Mouse (Mus musculus): Measurements from ENCODE around the gene Cyp2b13. TPM values are rescaled to one million over a fixed set of nuclear protein-coding genes. Genes with fewer than 3 reads are reported as not detected.
"Not testable (repeated sequence)": the region's sequence is repeated elsewhere in the genome, so short reads cannot be mapped to it uniquely, and the experiment has no call there.

The Cyp2b13 gene
- not detected for total RNA-seq (2021)

DNA sequence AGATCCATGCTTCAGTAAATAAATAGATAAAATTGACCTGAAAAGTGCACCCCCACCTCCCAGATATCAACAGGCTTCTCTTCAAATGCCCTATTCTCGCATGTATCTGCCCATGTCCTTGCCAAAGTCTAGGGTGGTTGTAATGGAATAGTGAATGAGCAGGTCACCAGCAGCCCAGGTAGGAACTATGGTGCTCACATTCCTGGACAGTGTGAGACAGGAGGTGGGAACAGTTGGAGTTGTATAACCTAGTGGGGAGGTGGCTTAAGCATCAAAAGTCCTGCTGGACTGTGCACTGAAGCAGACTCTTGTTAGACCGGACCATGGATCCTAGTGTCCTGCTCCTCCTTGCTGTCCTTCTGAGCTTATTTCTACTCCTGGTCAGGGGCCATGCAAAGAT is at the start of gene Cyp2b13:
Gene Cyp2b13, plus strand, starts transcription at position 301 of the 400 bp plus-strand sequence.
- intact Hi-C loops (cut with DNase I); DNase-seq: not testable (repeated sequence)

GRCm38 (mm10) chr7:26019814-26020332 is 41.4 kb upstream of the Cyp2b13 start:
- DNase-seq; intact Hi-C loops (cut with DNase I): not testable (repeated sequence)

DNA sequence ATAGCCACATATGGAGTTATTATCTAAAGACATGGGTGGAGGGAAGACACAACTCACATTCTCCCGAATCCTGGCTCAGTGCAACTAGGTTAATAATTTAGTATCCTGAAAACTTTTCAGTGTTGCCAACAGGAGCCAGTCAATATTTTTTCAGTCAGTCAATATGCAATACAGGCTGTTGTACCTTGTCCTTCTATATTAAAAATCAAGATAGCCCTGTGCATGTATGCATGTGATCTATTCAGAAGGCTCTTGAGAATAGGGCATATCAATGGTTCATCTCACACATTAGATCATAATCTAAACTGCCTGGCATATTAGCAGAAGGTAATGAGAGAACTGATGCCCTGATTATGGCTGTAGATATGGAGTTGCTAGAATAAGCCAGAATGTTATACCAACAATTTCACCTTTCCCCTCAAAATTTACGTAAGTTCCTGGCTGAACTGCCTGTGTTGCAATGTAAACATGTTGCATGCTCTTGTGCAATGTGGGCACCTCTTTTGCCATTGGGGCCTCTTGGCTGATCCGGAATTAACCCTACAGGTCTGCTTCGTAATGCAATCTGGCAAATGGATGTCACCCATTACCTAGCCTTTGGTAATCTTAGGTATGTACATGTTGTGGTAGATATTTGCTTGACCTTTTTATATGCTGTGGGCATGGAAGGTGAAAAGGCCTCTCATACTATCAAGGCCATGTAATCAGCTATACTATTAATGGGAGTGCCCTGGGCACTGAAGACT is 6.2 kb upstream of the Cyp2b13 start:
- DNase-seq; intact Hi-C loops (cut with DNase I): not testable (repeated sequence)

DNA sequence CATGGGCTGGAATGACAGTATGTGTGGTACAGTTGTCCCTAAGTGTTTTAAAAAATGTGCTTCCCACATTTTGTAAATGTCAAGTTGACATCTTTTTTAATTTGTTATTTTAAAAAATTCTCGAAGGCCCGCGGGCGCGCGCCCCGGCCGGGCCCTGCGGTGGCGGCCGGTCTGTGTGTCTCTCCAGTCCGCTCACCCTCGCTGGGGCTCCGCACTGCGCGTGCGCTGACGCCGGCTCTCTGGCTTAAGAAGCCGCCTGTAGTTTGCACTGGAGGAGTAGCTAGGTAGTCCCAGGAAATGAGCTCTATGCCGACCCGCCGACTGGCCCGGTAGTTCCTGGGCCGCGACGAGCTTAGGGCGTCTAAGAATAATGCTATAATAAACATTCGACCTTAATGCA is 10.4 kb downstream of the Cyp2b13 start:
- intact Hi-C loops (cut with DNase I); DNase-seq: not testable (repeated sequence)

- no peak for DNase-seq
- intact Hi-C loops (cut with DNase I): no loop called here
These were observed 21.3 kb downstream of the Cyp2b13 start for GRCm38 (mm10) chr7:26082595-26082994.

DNA sequence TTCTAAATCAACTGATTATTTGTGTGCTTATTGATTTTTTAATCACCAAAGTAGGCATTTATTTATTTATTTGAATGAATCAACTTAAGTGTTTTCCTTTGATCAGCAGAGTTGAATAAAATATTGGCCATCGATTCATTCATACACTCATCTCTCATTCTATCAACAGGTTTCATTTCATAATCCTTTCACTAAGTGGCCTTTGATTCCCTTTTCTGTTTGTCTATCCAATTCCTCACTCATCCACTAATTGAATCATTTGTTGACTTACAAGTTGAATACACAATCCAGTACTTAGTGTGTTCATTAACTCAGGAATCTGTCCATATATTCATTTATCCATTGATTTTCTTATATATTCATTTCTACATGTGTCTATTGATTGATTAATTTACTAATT is 26.1 kb downstream of the Cyp2b13 start:
- intact Hi-C loops (cut with DNase I): no loop called here
- DNase-seq: no peak

DNA sequence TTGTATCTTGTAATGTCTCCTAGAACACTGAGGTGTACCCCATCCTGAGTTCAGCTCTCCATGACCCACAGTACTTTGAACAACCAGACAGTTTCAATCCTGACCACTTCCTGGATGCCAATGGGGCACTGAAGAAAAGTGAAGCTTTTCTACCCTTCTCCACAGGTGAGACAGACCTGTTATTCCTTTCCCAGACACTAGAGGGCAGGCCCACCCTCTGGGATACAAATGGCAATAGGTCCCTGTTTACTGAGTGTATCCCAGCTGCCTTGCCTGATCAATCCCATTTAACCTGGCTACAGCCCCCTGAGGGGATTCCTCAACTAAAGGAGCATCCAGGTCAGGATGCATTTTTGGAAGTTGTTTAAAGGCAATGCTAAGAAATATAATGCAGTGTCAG is 27.3 kb downstream of the Cyp2b13 start:
- DNase-seq: not testable (repeated sequence)
- intact Hi-C loops (cut with DNase I): loop anchor here (2.0 kb wide), 1 partner anchor 170 kb away; no protein-coding TSS in a partner anchor

GRCm38 (mm10) chr7:26139623-26140022 is 78.3 kb downstream of the Cyp2b13 start:
- intact Hi-C loops (cut with DNase I); DNase-seq: not testable (repeated sequence)

GRCm38 (mm10) chr7:26143657-26144056 is 82.4 kb downstream of the Cyp2b13 start:
- intact Hi-C loops (cut with DNase I); DNase-seq: not testable (repeated sequence)

Other genes with a start within 250 kb of the Cyp2b13 start
- 10 to 100 TPM in 1 of 2 experiments, 1 to 10 TPM in 1; 4.4 to 10.1 TPM for gene Cyp2s1, start 244.6 kb upstream of the Cyp2b13 start, total RNA-seq (2021)
- 1 to 10 TPM; 1.3 to 2.0 TPM for gene Cyp2b10, start 163.9 kb upstream of the Cyp2b13 start, total RNA-seq (2021)
- gene Cyp2b9, start 111.9 kb downstream of the Cyp2b13 start, total RNA-seq (2021): not detected
- not detected for gene Vmn1r184, start 198.8 kb downstream of the Cyp2b13 start, total RNA-seq (2021)
- not detected for gene Cyp2a4, start 245.7 kb downstream of the Cyp2b13 start, total RNA-seq (2021)